Mouse (Mus musculus) retina, adult 2 months (tissue): Measurements from ENCODE around the gene Myct1.
A peak's percentile ranks its signal among the peaks of the same experiment; 100 is the strongest.

Experiments used
- DNase-seq: peaks from one replicate; pipeline ENCODE4 v3.0.0-alpha.2; 2012; ENCODE audit warnings: low read depth, low spot score

Myct1 gene

DNA sequence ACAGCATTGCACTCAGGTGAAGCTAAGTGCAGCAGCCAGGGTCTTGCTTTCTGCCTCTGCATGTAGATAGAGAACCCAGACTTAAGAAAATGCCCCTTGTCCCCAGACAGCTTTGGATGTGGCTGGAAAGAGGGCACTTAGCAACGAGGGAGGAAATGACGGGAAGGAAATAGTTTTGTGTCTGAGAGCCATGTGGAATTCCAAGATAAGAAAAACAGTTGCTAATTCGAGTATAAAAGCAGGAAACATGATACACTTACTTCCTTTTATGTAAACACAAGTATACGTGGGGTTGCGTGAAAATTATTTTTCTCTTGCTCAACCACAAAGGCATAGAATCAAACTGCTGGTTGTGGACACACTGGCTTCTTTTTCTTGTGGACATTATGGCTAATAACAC lies at the start of gene Myct1:
Gene Myct1, plus strand, starts transcription at position 312 of the 400 bp plus-strand sequence.
- DNase-seq = no peak

DNA sequence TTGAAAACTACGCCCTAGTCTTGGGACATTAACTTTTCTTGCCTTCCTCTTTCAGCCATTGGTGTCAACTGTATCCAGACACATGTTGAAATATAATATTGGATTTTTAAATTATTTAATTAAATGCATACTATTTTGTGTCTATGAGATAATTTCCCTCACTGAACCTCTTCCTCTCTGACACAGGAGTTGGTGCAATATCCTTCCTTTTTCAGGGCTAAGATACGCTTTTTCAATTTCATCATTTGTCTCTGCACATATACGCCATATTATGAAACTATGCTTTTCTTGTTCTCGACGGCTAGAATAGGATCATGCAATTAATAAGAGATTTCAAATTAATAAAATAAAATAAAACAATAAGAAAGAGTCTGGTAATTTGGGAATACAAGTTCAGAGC lies 47.1 kb upstream of the Myct1 start:
- no peak for DNase-seq

DNA sequence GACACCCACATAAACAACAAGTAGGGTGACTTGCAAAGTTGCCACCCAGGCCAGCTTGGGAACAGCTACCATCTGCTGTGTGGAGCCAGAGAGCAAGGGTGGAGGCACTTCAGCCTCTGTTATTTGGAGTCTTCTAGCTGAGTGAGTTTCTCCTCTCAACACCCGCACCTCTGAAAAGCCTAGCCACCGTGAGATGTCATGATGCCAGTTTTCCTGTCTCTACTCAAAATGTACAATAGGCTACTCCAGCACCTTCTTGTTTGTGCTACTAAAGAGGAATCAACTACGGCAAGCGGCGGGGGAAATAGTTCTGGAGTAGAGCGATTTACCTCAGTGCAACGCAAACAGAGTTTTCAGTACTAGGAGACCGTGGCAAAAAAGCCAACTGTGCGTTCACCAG lies 45.8 kb upstream of the Myct1 start:
- no peak for DNase-seq

DNA sequence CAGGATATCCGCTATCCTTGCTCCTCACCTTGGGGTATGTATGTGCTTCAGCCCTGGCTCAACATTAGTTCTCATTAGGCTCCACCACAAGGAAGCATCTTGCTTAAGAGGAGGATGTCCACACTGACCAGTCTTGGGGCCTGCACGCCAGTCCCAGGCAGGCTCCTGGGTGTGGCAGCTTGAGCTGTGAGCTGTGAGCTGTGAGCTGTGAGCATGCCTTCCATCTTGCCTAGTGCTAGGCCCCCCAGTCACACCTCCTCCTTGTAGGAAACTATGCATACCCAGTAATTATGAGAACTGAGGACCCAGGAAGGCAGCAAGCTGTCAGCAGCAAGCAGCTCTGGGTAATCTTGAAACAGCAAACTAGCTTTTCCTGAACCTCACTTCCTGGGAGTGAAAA lies 44.9 kb upstream of the Myct1 start:
- DNase-seq = no peak

DNA sequence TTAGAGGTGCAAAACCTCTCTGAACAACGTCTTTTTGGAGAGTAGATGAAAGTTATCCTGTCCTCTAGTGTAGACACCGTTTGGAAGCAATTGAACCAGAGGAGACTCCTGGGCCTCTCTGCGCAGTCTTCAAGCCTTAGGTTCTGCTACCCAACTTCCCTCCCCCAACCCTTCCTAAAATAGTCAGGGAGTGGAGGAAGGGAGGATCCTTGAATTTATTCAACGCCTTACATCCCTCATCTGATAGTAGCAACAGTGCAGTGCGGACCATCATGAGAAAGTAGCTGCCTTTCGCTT lies 43.8 kb upstream of the Myct1 start:
- DNase-seq = no peak

DNA sequence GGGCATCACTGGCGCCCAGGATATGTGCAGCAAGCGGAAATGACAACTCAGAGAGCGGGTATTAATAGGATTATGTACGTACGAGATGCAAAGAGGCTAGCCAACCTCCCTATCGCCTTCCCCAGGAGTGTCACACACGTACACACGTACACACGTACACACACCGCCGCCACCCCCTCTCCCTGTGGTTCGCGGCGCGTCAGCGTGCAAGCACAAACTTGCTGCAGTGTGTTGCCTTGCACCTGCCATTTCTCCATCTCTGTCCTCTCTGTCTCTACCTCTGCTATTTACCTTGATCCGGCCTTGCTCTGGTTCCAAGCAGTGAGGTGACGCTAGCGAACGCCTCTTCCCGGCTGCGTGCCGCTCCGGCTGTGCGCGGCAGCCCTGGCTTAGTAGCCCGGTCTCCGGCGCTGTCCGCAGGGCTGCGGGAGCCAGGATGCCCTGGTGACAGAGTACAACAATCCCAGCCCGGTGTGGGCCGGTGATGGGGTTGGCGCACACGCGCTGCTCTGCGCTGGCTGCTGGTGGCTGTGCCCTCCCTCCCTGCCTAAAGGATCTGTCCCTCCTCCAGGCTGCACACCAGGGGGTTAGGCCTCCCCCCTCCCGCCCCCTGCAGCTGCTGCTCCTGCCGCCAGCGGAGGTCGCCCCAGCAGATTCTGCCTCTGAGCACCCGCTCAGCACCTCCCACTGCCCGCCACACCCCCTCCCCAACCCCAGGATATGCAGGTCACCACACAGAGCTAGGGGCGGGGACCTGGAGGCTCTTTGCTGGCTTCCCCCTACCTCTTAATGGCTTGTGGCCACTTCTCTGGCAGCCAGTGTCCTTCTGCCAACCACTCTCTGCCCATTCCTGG lies 43.2 kb upstream of the Myct1 start:
- DNase-seq = peak; percentile 76

DNA sequence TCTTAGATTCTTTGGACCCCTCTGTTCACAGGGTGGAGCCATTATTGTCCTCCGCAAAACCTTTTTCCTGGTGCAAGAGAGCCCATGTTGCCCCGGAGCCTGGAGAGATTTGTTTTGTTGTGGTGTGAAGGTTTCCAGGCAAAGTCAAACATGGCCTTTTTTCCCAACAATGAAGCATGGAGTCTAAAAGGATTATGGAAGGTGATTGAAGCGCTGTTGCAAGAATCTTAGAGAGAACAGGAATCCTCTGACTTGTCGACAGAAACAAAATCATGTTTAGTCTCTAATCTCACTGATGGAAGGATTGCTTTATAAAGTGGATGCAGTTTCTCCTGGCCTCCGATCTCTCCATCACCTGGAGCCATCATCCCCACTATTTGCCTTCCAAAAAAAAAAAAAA lies 42.2 kb upstream of the Myct1 start, which contains the start of gene Syne1:
Gene Syne1, minus strand, starts transcription at position 101 of the 400 bp plus-strand sequence.
- DNase-seq = no peak

DNA sequence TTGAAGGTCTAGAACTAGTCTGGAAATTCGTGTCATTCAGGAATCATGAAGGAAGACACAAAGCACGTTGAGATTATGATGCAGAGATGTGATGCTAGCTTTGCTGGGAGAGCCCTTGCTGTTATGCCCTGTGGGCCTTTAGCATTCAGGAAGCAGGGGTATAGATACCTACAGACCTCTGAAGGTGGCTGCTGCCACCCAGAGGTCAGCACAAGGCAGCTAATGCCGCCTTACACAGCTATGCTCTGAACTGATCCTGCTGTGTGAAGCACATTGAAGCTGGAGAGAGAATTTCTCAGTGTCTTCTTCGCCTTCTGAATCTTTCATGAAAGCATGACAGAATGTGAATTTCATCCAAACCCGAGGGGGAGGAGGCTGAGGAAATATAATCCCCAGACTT lies 38.6 kb upstream of the Myct1 start:
- peak; percentile 37 for DNase-seq

DNA sequence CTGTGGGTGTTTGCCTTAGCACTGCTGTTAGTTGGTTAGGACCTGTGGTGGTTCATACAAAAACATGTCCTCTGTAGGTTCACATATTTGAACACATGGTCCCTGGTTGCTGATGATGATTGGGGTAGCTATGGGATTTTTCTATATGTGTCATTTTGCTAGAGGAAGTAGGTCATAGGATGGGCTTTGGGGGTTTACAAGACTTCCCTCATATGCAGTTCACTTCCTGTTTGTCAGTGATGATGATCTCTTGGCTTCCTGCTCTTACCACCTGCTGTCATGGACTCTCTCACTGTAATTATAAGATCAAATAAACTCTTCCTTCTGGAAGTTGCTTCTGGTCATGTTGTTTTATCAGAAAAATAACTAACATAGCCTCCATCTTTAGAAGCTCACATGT lies 34.8 kb upstream of the Myct1 start:
- no peak for DNase-seq

DNA sequence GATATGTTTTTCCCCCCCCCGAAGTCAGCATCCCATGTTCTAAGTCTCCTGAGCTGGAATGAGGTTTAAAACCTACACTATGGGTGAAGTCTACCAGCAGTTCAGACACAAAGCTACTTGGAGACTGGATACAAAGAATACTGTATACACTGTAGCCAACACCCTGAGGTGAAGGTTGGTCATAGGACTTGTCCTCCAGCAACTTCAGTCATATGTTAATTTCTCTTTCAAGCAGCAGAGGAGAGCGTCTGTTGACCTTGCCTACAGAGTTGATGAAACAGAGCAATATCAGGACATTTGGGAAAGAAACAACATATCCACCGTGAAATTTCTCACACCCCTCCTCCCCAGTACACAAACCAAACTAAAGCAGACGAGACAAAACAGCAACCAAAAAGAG lies 33.0 kb upstream of the Myct1 start:
- DNase-seq = no peak

DNA sequence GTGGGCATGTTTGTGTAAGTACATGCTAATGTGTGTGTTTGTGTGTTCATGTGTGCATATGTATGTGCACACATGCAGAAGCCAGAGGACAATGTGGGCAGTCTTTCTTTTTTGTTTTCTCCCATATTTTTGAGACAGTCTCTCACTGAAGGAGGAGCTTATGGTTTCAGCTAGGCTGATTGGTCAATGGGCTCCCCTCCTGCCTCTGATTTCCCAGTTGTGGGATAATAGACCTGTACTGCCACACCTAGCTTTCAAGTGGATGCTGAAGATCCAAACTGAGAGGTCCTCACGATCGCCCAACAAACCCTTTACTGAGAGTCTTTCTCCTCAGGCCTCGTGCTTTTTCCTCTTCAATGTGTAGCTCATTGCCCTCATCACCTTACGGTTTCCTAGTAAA lies 31.9 kb upstream of the Myct1 start:
- no peak for DNase-seq

DNA sequence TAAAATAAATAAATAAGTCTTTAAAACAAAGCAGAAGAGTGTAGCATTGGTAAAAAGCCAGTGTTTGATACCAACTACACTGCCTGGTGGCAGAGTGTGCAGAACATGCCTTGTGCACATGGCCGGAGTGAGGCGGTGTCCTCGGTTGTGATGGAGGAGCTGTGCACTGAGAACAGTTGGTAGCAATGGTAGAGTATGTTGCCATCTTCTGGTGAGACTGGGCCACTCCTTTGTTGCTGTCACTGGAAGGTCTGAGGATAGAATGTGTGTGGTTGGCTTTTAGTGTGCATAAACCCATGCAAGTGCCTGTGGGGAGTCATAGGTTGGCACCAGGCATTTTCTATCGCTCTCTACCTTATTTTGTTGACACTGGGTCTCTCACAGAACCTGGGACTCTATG lies 24.6 kb upstream of the Myct1 start:
- no peak for DNase-seq

DNA sequence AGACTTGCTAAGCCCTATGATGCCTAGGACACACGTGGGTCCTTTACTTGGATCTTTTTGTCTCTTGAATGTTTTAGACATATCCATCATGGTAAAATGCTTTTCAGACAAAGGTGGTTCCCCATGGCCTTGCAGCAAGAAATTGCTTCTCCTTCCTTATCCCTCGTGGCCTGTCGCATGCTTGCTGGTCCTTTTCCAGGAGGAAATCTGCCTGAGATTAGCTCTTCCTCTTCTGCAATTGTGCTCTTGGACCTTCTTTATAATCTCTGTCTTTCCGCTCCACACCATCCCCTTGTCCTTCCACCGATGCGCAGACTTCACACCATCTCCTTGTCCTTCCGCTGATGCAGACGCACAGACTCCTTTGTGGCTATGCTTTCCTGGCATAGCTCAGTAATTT lies 23.5 kb upstream of the Myct1 start:
- DNase-seq = no peak

DNA sequence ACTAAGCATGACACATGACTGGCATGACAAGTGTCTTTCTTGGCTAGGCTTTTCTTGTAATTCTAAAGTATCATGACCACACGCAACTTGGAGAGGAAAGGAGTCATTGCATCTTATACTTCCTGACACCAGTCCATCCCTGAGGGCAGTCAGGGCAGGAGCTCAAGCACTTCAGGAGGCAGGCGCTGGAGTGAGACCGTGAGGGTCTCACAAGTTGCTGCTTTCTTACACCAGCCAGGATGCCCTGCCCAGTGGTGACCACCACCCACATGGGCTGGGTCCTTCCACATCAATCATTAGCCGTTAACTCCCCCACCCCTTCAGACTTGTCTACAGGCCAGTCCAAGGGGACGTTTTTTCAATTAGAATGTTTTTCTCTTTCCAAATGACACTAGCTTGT lies 22.2 kb upstream of the Myct1 start:
- DNase-seq = no peak

DNA sequence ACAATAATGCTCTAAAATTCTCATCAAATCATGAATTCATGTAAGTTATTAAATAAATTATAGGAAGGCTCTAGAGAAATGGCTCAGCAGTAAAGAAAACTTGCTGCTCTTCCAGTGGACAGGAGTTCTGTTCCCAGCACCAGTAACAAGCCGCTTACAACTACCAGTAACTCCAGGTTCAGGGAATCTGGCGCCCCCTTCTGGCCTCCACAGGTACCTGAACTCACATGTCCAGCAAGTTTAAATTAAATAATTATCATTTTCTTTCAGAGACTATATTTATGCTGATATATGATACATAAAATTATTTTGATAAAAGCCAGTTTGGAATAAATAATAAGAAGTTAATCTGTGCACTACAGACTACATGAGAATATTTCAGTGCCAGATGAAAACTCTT lies 20.2 kb upstream of the Myct1 start:
- DNase-seq = no peak

DNA sequence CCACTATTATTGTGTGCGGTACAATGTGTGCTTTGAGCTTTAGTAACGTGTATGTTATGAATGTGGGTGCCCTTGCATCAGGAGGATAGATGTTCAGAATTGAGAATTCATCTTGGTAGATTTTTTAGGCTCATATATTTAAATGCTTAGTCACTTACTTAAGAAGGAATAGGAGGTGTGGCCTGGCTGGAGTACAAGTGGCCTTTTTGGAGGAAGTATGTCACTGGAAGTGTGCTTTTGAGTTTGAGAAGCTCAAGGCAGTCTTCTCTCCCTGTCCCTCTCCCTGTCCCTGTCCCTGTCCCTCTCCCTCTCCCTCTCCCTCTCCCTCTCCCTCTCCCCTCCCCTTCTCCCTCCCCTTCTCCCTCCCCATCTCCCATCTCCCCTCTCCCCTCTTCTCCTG lies 2.5 kb upstream of the Myct1 start:
- no peak for DNase-seq

DNA sequence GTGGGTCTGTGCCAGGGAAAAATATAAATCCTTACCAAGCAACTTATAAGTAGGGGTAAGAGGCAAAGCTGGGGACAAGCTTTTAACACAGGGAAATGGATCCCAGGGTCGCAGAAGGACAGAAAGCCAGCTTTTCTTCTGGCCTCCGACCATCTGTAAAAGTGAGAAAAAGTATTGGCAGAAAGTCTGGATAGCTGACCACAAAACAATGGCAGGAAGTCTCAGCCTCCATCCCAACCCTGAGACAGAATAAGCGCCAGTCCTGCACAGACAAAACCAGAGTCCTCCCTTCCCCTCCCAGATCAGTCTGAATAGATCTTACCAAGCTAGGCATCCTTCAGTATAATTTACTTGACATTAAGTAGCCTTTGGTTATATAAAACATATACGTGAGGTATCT lies 1.6 kb upstream of the Myct1 start:
- no peak for DNase-seq

DNA sequence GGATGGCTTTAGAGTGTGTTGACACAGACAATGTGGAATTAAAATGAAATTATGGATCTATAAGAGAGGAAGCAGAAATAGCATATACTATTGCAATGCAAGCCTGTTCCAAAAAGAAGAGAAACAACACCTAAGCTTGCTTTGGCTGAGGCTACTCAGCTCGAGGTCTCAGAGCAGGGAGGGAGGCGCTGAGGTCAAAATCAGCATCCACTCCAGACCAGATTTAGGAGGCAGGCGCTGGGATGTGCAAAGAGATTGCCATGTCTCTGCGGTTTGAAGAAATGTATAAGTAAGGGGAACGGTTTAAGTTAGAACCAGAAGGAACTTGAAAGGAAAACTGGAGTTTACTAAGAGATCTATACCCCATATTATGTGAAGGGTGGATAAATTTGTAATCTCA lies 882 bp downstream of the Myct1 start:
- DNase-seq = no peak

DNA sequence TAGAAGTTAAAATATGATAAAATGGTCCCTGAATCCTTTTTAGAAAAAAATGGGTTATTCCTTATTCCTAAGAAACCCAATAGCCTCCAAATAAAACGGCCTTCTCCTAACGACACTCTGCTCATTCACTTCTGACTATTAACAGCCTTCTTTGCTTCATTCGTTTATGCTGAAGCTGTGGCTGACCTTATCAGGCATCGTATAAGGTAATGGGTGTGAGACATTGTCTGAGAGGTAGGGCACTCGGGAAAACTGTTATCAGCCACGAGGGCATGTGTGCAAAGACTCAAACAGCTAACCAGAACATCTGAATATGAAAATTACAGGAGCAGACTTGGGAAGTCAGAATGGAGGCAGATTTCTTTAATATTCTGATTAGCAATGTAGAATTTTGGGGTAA lies 3.0 kb downstream of the Myct1 start:
- no peak for DNase-seq

DNA sequence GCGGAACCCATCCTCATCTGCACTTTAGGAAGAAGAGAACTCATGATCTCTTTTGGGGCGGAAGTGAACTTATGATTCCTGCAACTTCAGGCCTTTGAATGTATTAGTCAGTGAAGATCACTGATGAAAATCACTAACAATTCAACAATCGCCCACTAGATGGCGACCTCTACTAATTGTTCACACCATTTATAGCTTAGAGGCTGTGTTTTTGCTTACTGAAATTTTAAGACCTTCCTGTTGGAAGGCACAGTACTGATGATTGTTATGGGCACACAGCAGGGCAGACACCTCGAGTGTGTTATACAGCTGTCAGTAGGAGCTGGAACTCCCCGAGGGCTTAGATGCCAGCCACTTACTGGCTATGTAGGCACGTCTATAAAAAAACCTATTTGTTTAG lies 6.5 kb downstream of the Myct1 start:
- DNase-seq = peak; percentile 52

DNA sequence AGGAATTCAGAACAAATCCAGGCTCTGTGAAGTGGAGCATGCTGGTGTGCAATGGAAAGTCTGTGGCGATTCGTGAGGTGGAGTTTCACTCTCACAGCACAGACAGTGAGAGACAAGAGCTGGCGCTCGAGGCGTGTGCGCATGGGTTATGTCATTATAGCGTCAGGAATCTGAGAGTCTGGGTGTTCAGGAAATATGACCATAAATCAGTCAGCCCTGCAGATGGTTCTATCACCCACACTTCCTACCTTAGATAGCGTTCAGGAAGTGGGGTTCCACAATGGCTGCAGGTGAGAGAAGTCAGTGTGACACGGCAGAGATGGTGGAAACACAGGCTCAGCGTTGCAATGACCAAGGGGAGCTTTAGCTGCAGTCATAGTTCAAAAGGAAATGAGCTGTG lies 9.9 kb downstream of the Myct1 start:
- DNase-seq = no peak

DNA sequence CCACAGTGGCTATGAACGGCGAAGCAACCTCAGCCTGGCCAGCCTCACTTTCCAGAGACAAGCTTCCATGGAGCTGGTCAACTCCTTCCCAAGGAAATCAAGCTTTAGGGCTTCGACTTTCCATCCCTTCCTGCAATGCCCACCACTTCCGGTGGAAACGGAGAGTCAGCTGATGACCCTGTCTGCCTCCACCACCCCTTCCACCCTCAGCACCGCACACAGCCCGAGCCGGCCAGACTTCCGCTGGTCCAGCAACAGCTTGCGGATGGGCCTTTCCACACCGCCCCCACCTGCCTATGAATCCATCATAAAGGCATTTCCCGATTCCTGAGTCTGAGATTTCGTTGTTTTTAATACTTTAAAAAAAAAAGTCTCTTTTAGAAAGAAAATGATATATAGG lies 10.8 kb downstream of the Myct1 start:
- no peak for DNase-seq

DNA sequence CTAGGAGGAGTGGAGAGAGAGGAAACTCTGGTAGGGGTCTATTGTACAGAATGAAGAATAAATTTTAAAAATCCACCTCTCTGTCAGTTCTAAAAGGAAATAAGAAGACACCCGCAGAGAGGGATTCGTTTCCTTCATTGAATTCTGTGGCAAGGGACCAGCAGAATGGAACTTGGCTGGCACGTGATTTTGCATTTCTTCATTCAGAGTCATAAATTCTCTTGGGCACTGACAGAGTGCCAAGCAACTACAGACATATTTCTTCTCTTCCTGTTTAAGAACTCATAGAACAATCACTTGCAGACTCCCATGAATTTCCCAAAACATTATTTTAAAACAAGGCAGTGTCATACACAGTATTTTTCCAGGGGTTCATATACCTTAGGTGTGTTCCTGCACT lies 15.3 kb downstream of the Myct1 start:
- DNase-seq = no peak
